Mouse (Mus musculus): ENCODE results near the gene Stxbp4. TPM values are rescaled to one million over a fixed set of nuclear protein-coding genes. Genes with fewer than 3 reads are reported as not detected.

Gene Stxbp4
- polyA plus RNA-seq, 1 experiment from 2014 or later = 1.9 TPM

DNA sequence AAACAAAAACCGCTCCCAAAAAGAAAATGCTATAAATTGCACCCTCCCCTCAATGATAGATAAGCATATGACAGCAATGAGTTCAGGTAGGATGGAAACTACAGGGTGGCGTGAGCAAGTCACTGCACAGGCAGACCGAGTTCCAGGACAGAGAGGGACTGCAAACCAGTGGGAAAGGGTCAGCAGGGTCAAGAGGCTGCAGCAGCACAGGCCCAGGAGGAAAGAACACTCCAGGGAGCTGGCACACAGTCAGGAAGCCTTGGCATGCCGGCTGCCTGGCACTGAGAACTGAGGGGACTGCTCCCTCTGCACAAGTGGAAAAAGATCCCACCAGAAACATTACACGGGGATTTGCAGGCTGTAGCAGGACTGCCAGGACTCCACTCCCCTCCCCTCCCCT lies 139.4 kb downstream of the Stxbp4 start:
- 70% methylated on average over 5 of the region's 5 CpGs for WGBS (ENCODE audit: insufficient replicate concordance)
- ATAC-seq (no peak), DNase-seq (no peak)
- Histone ChIP-seq H3K4me2 (ENCODE audit: low read depth, low read length) (no peak overlapping the region), H3K36me3 (replicated peaks; ENCODE audit: insufficient read depth, low read length) (no peaks in the 10 kb centered on the region), H3K9me3 (ENCODE audit: low read length) (no peaks in the 10 kb centered on the region), H3K4me3 (ENCODE audit: low read depth, low read length) (no peak overlapping the region), H3K4me1 (ENCODE audit: insufficient read depth) (no peaks in the 10 kb centered on the region), H3K9ac (replicated peaks) (no peak overlapping the region), H3K27ac (ENCODE audit: low read depth) (no peak overlapping the region), H3K27me3 (ENCODE audit: insufficient read depth, low read length) (no peaks in the 10 kb centered on the region)
- TF ChIP-seq EP300 (IDR thresholded peaks at IDR 0.05; ENCODE audit: low read depth) (no peak), CTCF (IDR thresholded peaks at IDR 0.05; ENCODE audit: low read depth) (no peak)

GRCm38 (mm10) chr11:90494981-90495380 lies 142.9 kb downstream of the Stxbp4 start:
- H3K4me3 ChIP-seq (ENCODE audit: low read depth, low read length) = no peak overlapping the region
- no peak overlapping the region for H3K27ac ChIP-seq (ENCODE audit: low read depth)
- ATAC-seq (no peak), DNase-seq (no peak)
- H3K4me1 ChIP-seq (ENCODE audit: insufficient read depth) = no peaks in the 10 kb centered on the region
- no peak for TF ChIP-seq EP300 (IDR thresholded peaks at IDR 0.05; ENCODE audit: low read depth)
- TF ChIP-seq CTCF (IDR thresholded peaks at IDR 0.05; ENCODE audit: low read depth) = no peak
- no peak overlapping the region for H3K9ac ChIP-seq (replicated peaks)
- H3K27me3 ChIP-seq (ENCODE audit: insufficient read depth, low read length) = no peaks in the 10 kb centered on the region
- no peaks in the 10 kb centered on the region for H3K9me3 ChIP-seq (ENCODE audit: low read length)
- WGBS (ENCODE audit: insufficient replicate concordance) = 81% methylated on average over 1 of the region's 1 CpGs
- H3K4me2 ChIP-seq (ENCODE audit: low read depth, low read length) = no peak overlapping the region
- H3K36me3 ChIP-seq (replicated peaks; ENCODE audit: insufficient read depth, low read length) = no peaks in the 10 kb centered on the region

DNA sequence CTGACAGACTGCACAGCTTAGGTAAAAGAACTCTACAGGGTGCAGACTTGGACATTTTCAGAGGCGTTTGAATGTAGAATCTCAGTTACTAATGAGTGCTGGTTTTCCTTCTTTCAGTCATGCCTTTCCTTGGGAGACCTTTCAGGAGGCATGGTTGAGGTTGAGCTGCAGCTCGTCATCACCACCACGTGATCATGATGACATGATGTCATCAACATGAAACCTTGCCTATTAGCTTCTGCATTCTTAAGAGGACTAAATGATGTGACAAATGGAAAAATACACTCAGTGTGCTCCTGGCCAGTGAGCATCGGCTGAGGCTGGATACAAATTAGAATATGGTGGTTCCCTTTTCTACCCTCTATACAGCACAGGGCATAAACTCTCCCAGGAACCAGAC lies 145.4 kb downstream of the Stxbp4 start:
- Histone ChIP-seq H3K9ac (replicated peaks) (no peak overlapping the region), H3K4me1 (ENCODE audit: insufficient read depth) (no peaks in the 10 kb centered on the region), H3K4me3 (ENCODE audit: low read depth, low read length) (no peak overlapping the region), H3K4me2 (ENCODE audit: low read depth, low read length) (no peak overlapping the region), H3K27me3 (ENCODE audit: insufficient read depth, low read length) (no peaks in the 10 kb centered on the region), H3K36me3 (replicated peaks; ENCODE audit: insufficient read depth, low read length) (no peaks in the 10 kb centered on the region), H3K27ac (ENCODE audit: low read depth) (no peak overlapping the region), H3K9me3 (ENCODE audit: low read length) (no peaks in the 10 kb centered on the region)
- no peak for TF ChIP-seq EP300 (IDR thresholded peaks at IDR 0.05; ENCODE audit: low read depth)
- no peak for TF ChIP-seq CTCF (IDR thresholded peaks at IDR 0.05; ENCODE audit: low read depth)
- no peak for ATAC-seq
- no peak for DNase-seq
- WGBS (ENCODE audit: insufficient replicate concordance) = 81% methylated on average over 4 of the region's 4 CpGs

DNA sequence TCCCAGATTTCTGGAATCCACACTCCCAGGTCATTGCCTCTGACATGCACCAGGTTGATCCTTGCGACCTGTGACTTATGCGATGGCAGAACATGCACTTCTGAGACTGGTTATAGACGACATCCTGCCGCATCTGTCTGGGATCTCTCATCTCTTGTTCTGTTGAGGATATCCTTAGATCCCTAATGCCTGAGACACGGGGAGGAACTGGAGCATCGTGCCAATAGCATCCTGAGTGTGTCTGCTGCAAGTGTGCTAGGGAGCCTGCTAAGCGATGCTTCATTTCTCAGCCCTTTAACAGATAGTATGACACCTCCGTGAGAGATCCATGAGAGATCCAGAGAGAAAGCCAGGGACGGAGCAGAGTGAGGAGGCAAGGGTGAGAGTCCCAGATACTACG lies 148.7 kb downstream of the Stxbp4 start:
- ATAC-seq (no peak), DNase-seq (no peak)
- TF ChIP-seq EP300 (IDR thresholded peaks at IDR 0.05; ENCODE audit: low read depth) (no peak), CTCF (IDR thresholded peaks at IDR 0.05; ENCODE audit: low read depth) (no peak)
- Histone ChIP-seq H3K4me1 (ENCODE audit: insufficient read depth) (no peaks in the 10 kb centered on the region), H3K27ac (ENCODE audit: low read depth) (no peak overlapping the region), H3K9me3 (ENCODE audit: low read length) (no peaks in the 10 kb centered on the region), H3K9ac (replicated peaks) (no peak overlapping the region), H3K36me3 (replicated peaks; ENCODE audit: insufficient read depth, low read length) (no peaks in the 10 kb centered on the region), H3K4me2 (ENCODE audit: low read depth, low read length) (no peak overlapping the region), H3K4me3 (ENCODE audit: low read depth, low read length) (no peak overlapping the region), H3K27me3 (ENCODE audit: insufficient read depth, low read length) (no peaks in the 10 kb centered on the region)
- WGBS (ENCODE audit: insufficient replicate concordance) = 88% methylated on average over 10 of the region's 10 CpGs

- Histone ChIP-seq H3K36me3 (replicated peaks; ENCODE audit: insufficient read depth, low read length) (no peaks in the 10 kb centered on the region), H3K9ac (replicated peaks) (no peak overlapping the region), H3K4me1 (ENCODE audit: insufficient read depth) (no peaks in the 10 kb centered on the region), H3K4me2 (ENCODE audit: low read depth, low read length) (no peak overlapping the region), H3K27me3 (ENCODE audit: insufficient read depth, low read length) (no peaks in the 10 kb centered on the region), H3K27ac (ENCODE audit: low read depth) (no peak overlapping the region), H3K9me3 (ENCODE audit: low read length) (no peaks in the 10 kb centered on the region), H3K4me3 (ENCODE audit: low read depth, low read length) (no peak overlapping the region)
- DNase-seq (no peak), ATAC-seq (no peak)
- TF ChIP-seq CTCF (IDR thresholded peaks at IDR 0.05; ENCODE audit: low read depth) = no peak
- WGBS (ENCODE audit: insufficient replicate concordance) = 89% methylated on average over 8 of the region's 8 CpGs
Observed at GRCm38 (mm10) chr11:90487686-90488085, 150.2 kb downstream of the Stxbp4 start.

GRCm38 (mm10) chr11:90484750-90485637 lies 152.9 kb downstream of the Stxbp4 start:
- no peak overlapping the region for H3K4me2 ChIP-seq (ENCODE audit: low read depth, low read length)
- H3K4me1 ChIP-seq (ENCODE audit: insufficient read depth) = no peaks in the 10 kb centered on the region
- no peaks in the 10 kb centered on the region for H3K27me3 ChIP-seq (ENCODE audit: insufficient read depth, low read length)
- no peak overlapping the region for H3K4me3 ChIP-seq (ENCODE audit: low read depth, low read length)
- H3K9ac ChIP-seq (replicated peaks) = no peak overlapping the region
- H3K27ac ChIP-seq (ENCODE audit: low read depth) = no peak overlapping the region
- H3K36me3 ChIP-seq (replicated peaks; ENCODE audit: insufficient read depth, low read length) = no peaks in the 10 kb centered on the region
- 86% methylated on average over 14 of the region's 14 CpGs for WGBS (ENCODE audit: insufficient replicate concordance)
- TF ChIP-seq CTCF (IDR thresholded peaks at IDR 0.05; ENCODE audit: low read depth) = no peak
- H3K9me3 ChIP-seq (ENCODE audit: low read length) = no peaks in the 10 kb centered on the region
- ATAC-seq (no peak), DNase-seq (no peak)

Measured in liver, postnatal 0 days (tissue).